Mouse (Mus musculus): ENCODE data around the gene Psmb6. TPM values are rescaled to one million over a fixed set of nuclear protein-coding genes. Genes with fewer than 3 reads are reported as not detected.

The Psmb6 gene
- polyA plus RNA-seq, 1 experiment from 2014 or later: 669 TPM

- peak overlapping the region; percentile 50 for H3K4me3 ChIP-seq (ENCODE audit: low read length)
- 18% methylated on average over 4 of the region's 4 CpGs for whole genome bisulfite sequencing
- no peak overlapping the region for H3K9ac ChIP-seq (ENCODE audit: low read depth, low read length)
- no peaks in the 10 kb centered on the region for H3K27me3 ChIP-seq (replicated peaks; ENCODE audit: control insufficient read depth, insufficient read depth, low read length)
- no peak for ATAC-seq
- H3K4me1 ChIP-seq (ENCODE audit: control insufficient read depth, insufficient read depth, low read length): peaks cover 11% of the 10 kb centered on the region
- no peaks in the 10 kb centered on the region for H3K9me3 ChIP-seq (ENCODE audit: control insufficient read depth, low read length)
- H3K27ac ChIP-seq (ENCODE audit: low read length): peak overlapping the region; percentile 68; the same call in 1 of the 2 replicates
- peak overlapping the region; percentile 50 for H3K4me2 ChIP-seq (ENCODE audit: low read depth, low read length)
- H3K36me3 ChIP-seq (ENCODE audit: control insufficient read depth, insufficient read depth, low read length): no peaks in the 10 kb centered on the region
Observed at GRCm38 (mm10) chr11:70506385-70506784, 18.8 kb upstream of the Psmb6 start.

GRCm38 (mm10) chr11:70506962-70507515 lies 18.1 kb upstream of the Psmb6 start:
- no peak overlapping the region for H3K9ac ChIP-seq (ENCODE audit: low read depth, low read length)
- H3K27ac ChIP-seq (ENCODE audit: low read length): no peak overlapping the region
- WGBS: 75% methylated on average over 7 of the region's 7 CpGs

GRCm38 (mm10) chr11:70509753-70510564 lies 15.2 kb upstream of the Psmb6 start:
- Histone ChIP-seq H3K4me1 (ENCODE audit: control insufficient read depth, insufficient read depth, low read length) (peaks cover 11% of the 10 kb centered on the region), H3K4me3 (ENCODE audit: low read length) (peak overlapping the region; percentile 17; the same call in 1 of the 2 replicates), H3K27me3 (replicated peaks; ENCODE audit: control insufficient read depth, insufficient read depth, low read length) (no peaks in the 10 kb centered on the region), H3K27ac (ENCODE audit: low read length) (no peak overlapping the region), H3K9me3 (ENCODE audit: control insufficient read depth, low read length) (no peaks in the 10 kb centered on the region), H3K4me2 (ENCODE audit: low read depth, low read length) (peak overlapping the region; percentile 26), H3K9ac (ENCODE audit: low read depth, low read length) (no peak overlapping the region; the same call in 1 of the 2 replicates), H3K36me3 (ENCODE audit: control insufficient read depth, insufficient read depth, low read length) (no peaks in the 10 kb centered on the region)
- ATAC-seq: peak; percentile 42; the same call in 1 of the 2 replicates
- 13% methylated on average over 19 of the region's 19 CpGs for WGBS

More at GRCm38 (mm10) chr11:70506962-70507515, 18.1 kb upstream of the Psmb6 start:
- Histone ChIP-seq H3K4me3 (ENCODE audit: low read length) (no peak overlapping the region), H3K4me1 (ENCODE audit: control insufficient read depth, insufficient read depth, low read length) (peaks cover 11% of the 10 kb centered on the region), H3K4me2 (ENCODE audit: low read depth, low read length) (peak overlapping the region; percentile 18; the same call in 1 of the 2 replicates), H3K27me3 (replicated peaks; ENCODE audit: control insufficient read depth, insufficient read depth, low read length) (no peaks in the 10 kb centered on the region), H3K36me3 (ENCODE audit: control insufficient read depth, insufficient read depth, low read length) (no peaks in the 10 kb centered on the region), H3K9me3 (ENCODE audit: control insufficient read depth, low read length) (no peaks in the 10 kb centered on the region)
- ATAC-seq: no peak

GRCm38 (mm10) chr11:70511242-70511641 lies 13.9 kb upstream of the Psmb6 start:
- H3K9me3 ChIP-seq (ENCODE audit: control insufficient read depth, low read length): no peaks in the 10 kb centered on the region
- WGBS: 68% methylated on average over 2 of the region's 2 CpGs
- no peak overlapping the region for H3K4me2 ChIP-seq (ENCODE audit: low read depth, low read length)
- ATAC-seq: no peak
- no peak overlapping the region for H3K4me3 ChIP-seq (ENCODE audit: low read length)
- H3K27me3 ChIP-seq (replicated peaks; ENCODE audit: control insufficient read depth, insufficient read depth, low read length): no peaks in the 10 kb centered on the region
- H3K4me1 ChIP-seq (ENCODE audit: control insufficient read depth, insufficient read depth, low read length): peaks cover 11% of the 10 kb centered on the region
- no peak overlapping the region for H3K27ac ChIP-seq (ENCODE audit: low read length)
- H3K9ac ChIP-seq (ENCODE audit: low read depth, low read length): no peak overlapping the region
- no peaks in the 10 kb centered on the region for H3K36me3 ChIP-seq (ENCODE audit: control insufficient read depth, insufficient read depth, low read length)

GRCm38 (mm10) chr11:70511825-70512224 lies 13.3 kb upstream of the Psmb6 start:
- Histone ChIP-seq H3K36me3 (ENCODE audit: control insufficient read depth, insufficient read depth, low read length) (no peaks in the 10 kb centered on the region), H3K4me2 (ENCODE audit: low read depth, low read length) (no peak overlapping the region), H3K4me1 (ENCODE audit: control insufficient read depth, insufficient read depth, low read length) (peaks cover 11% of the 10 kb centered on the region), H3K27ac (ENCODE audit: low read length) (no peak overlapping the region), H3K27me3 (replicated peaks; ENCODE audit: control insufficient read depth, insufficient read depth, low read length) (no peaks in the 10 kb centered on the region), H3K9me3 (ENCODE audit: control insufficient read depth, low read length) (no peaks in the 10 kb centered on the region), H3K4me3 (ENCODE audit: low read length) (no peak overlapping the region), H3K9ac (ENCODE audit: low read depth, low read length) (no peak overlapping the region)
- ATAC-seq: no peak
- 93% methylated on average over 7 of the region's 7 CpGs for WGBS

GRCm38 (mm10) chr11:70512709-70513342 lies 12.3 kb upstream of the Psmb6 start:
- Histone ChIP-seq H3K36me3 (ENCODE audit: control insufficient read depth, insufficient read depth, low read length) (no peaks in the 10 kb centered on the region), H3K4me1 (ENCODE audit: control insufficient read depth, insufficient read depth, low read length) (peaks cover 11% of the 10 kb centered on the region)
- WGBS: 83% methylated on average over 7 of the region's 7 CpGs

GRCm38 (mm10) chr11:70513520-70513919 lies 11.6 kb upstream of the Psmb6 start:
- Histone ChIP-seq H3K27me3 (replicated peaks; ENCODE audit: control insufficient read depth, insufficient read depth, low read length) (no peaks in the 10 kb centered on the region), H3K4me2 (ENCODE audit: low read depth, low read length) (no peak overlapping the region), H3K9ac (ENCODE audit: low read depth, low read length) (no peak overlapping the region), H3K4me3 (ENCODE audit: low read length) (no peak overlapping the region), H3K27ac (ENCODE audit: low read length) (no peak overlapping the region), H3K36me3 (ENCODE audit: control insufficient read depth, insufficient read depth, low read length) (no peaks in the 10 kb centered on the region), H3K9me3 (ENCODE audit: control insufficient read depth, low read length) (no peaks in the 10 kb centered on the region), H3K4me1 (ENCODE audit: control insufficient read depth, insufficient read depth, low read length) (peaks cover 11% of the 10 kb centered on the region)
- no peak for ATAC-seq
- 61% methylated on average over 11 of the region's 11 CpGs for WGBS

More at GRCm38 (mm10) chr11:70512709-70513342, 12.3 kb upstream of the Psmb6 start:
- Histone ChIP-seq H3K27ac (ENCODE audit: low read length) (no peak overlapping the region), H3K9me3 (ENCODE audit: control insufficient read depth, low read length) (no peaks in the 10 kb centered on the region), H3K9ac (ENCODE audit: low read depth, low read length) (no peak overlapping the region), H3K4me3 (ENCODE audit: low read length) (no peak overlapping the region), H3K4me2 (ENCODE audit: low read depth, low read length) (no peak overlapping the region), H3K27me3 (replicated peaks; ENCODE audit: control insufficient read depth, insufficient read depth, low read length) (no peaks in the 10 kb centered on the region)
- ATAC-seq: no peak

GRCm38 (mm10) chr11:70514288-70514687 lies 10.9 kb upstream of the Psmb6 start, which contains the start of gene Vmo1:
Gene Vmo1, minus strand, starts transcription at chr11:70514616.
- Histone ChIP-seq H3K9me3 (ENCODE audit: control insufficient read depth, low read length) (no peaks in the 10 kb centered on the region), H3K36me3 (ENCODE audit: control insufficient read depth, insufficient read depth, low read length) (no peaks in the 10 kb centered on the region), H3K27me3 (replicated peaks; ENCODE audit: control insufficient read depth, insufficient read depth, low read length) (no peaks in the 10 kb centered on the region), H3K4me1 (ENCODE audit: control insufficient read depth, insufficient read depth, low read length) (peaks cover 13% of the 10 kb centered on the region), H3K4me3 (ENCODE audit: low read length) (no peak within 1 kb of the TSS), H3K27ac (ENCODE audit: low read length) (no peak within 1 kb of the TSS), H3K9ac (ENCODE audit: low read depth, low read length) (no peak within 1 kb of the TSS), H3K4me2 (ENCODE audit: low read depth, low read length) (no peak within 1 kb of the TSS)
- no peak for ATAC-seq
- WGBS: 88% methylated on average over 7 of the region's 7 CpGs

- ATAC-seq: no peak
- Histone ChIP-seq H3K4me2 (ENCODE audit: low read depth, low read length) (no peak overlapping the region), H3K4me3 (ENCODE audit: low read length) (no peak overlapping the region), H3K4me1 (ENCODE audit: control insufficient read depth, insufficient read depth, low read length) (peaks cover 17% of the 10 kb centered on the region; the same call in 1 of the 2 replicates), H3K36me3 (ENCODE audit: control insufficient read depth, insufficient read depth, low read length) (no peaks in the 10 kb centered on the region), H3K9me3 (ENCODE audit: control insufficient read depth, low read length) (no peaks in the 10 kb centered on the region), H3K9ac (ENCODE audit: low read depth, low read length) (no peak overlapping the region), H3K27me3 (replicated peaks; ENCODE audit: control insufficient read depth, insufficient read depth, low read length) (no peaks in the 10 kb centered on the region), H3K27ac (ENCODE audit: low read length) (no peak overlapping the region)
- whole genome bisulfite sequencing: 25% methylated on average over 2 of the region's 2 CpGs
Observed at GRCm38 (mm10) chr11:70516352-70516751, 8.8 kb upstream of the Psmb6 start.
